Mouse (Mus musculus) kidney, postnatal 0 days (tissue): ENCODE measurements around the gene Polrmt. TPM values are rescaled to one million over a fixed set of nuclear protein-coding genes. Genes with fewer than 3 reads are reported as not detected.

Experiments
- ATAC-seq: fragments of 200-750 bp; cut with Nextera tagmentation; replicated peaks from 2 replicates; pipeline ENCODE4 v1.8.0; 2017; ENCODE audit warnings: low read depth, moderate number of reproducible peaks, moderate TSS enrichment, moderate library complexity; ENCODE audit not compliant: low FRiP score
- DNase-seq: peaks from one replicate; pipeline ENCODE4 v3.0.0-alpha.2; 2016; ENCODE audit warnings: low spot score
- H3K27ac ChIP-seq: fragments of 300-500 bp; sonication (generic); 2 replicates; pipeline ENCODE4 v1.5.1; 2014; ENCODE audit warnings: mild to moderate bottlenecking
- H3K27me3 ChIP-seq: fragments of 300-500 bp; sonication (generic); 2 replicates; pipeline ENCODE4 v1.6.1; 2014; ENCODE audit warnings: low read length, mixed read lengths; ENCODE audit not compliant: insufficient read depth
- H3K36me3 ChIP-seq: fragments of 300-500 bp; sonication (generic); 2 replicates; pipeline ENCODE4 v1.6.1; 2014; ENCODE audit warnings: low read length, mixed read lengths; ENCODE audit not compliant: insufficient read depth
- H3K4me1 ChIP-seq: fragments of 300-500 bp; sonication (generic); replicated peaks from 2 replicates; pipeline ENCODE4 v1.6.1; 2014; ENCODE audit warnings: antibody characterized with exemption, low read length, mixed read lengths; ENCODE audit not compliant: insufficient read depth
- H3K4me2 ChIP-seq: fragments of 300-500 bp; sonication (generic); 2 replicates; pipeline ENCODE4 v1.6.1; 2014; ENCODE audit warnings: mild to moderate bottlenecking, low read length, moderate library complexity, mixed read lengths
- H3K4me3 ChIP-seq: fragments of 300-500 bp; sonication (generic); replicated peaks from 2 replicates; pipeline ENCODE4 v1.5.1; 2014; ENCODE audit warnings: low read depth, low read length
- H3K9ac ChIP-seq: fragments of 300-500 bp; sonication (generic); 2 replicates; pipeline ENCODE4 v1.6.1; 2014; ENCODE audit warnings: low read depth, low read length
- H3K9me3 ChIP-seq: fragments of 300-500 bp; sonication (generic); replicated peaks from 2 replicates; pipeline ENCODE4 v1.6.1; 2016; ENCODE audit warnings: low read length, inconsistent platforms, mixed read lengths
- CTCF ChIP-seq: IDR thresholded peaks from 2 replicates; pipeline ENCODE4 v1.5.1; 2016; ENCODE audit warnings: antibody characterized with exemption, low read depth, mild to moderate bottlenecking, moderate library complexity
- WGBS: fragments of 180-500 bp; shearing (Covaris S2); extraction: QIAGEN DNeasy Blood & Tissue Kit; methylation state at CpG from one replicate; pipeline ENCODE4 v1.1.7; 2014; 5-methylcytosine and 5-hydroxymethylcytosine counted together
- polyA plus RNA-seq: library from polyadenylated mRNA; unstranded; fragments of >200 nt; fragmentation: Nextera tagmentation; extraction: Ambion mirVana; gene quantifications from 2 replicates; pipeline ENCODE4 v1.2.1, GENCODE M21; 2015

The Polrmt gene
- polyA plus RNA-seq, 1 experiment from 2014 or later: 38.5 TPM

GRCm38 (mm10) chr10:79686219-79686618 is 60.2 kb downstream of the Polrmt start:
- H3K36me3 ChIP-seq: peaks cover 47% of the 10 kb centered on the region
- 91% methylated on average over 2 of the region's 2 CpGs for WGBS
- H3K4me2 ChIP-seq: no peak overlapping the region
- ATAC-seq (no peak), DNase-seq (no peak)
- H3K27ac ChIP-seq: no peak overlapping the region
- H3K9me3 ChIP-seq: no peaks in the 10 kb centered on the region
- H3K9ac ChIP-seq: no peak overlapping the region
- no peak overlapping the region for H3K4me3 ChIP-seq
- TF ChIP-seq CTCF: no peak
- no peaks in the 10 kb centered on the region for H3K27me3 ChIP-seq
- H3K4me1 ChIP-seq: peaks cover 1% of the 10 kb centered on the region; the same call in 1 of the 2 replicates

Other genes starting within 250 kb of the Polrmt start
- gene Plpp2, start 212.8 kb downstream of the Polrmt start, polyA plus RNA-seq: 67.0 and 68.9 TPM in 2 replicates
- gene Mier2, start 191.4 kb downstream of the Polrmt start, polyA plus RNA-seq: 27.4 and 29.4 TPM in 2 replicates
- gene Theg, start 159.2 kb downstream of the Polrmt start, polyA plus RNA-seq: not detected in 2 replicates
- gene C2cd4c, start 132.6 kb downstream of the Polrmt start, polyA plus RNA-seq: 0.03 TPM in 1 of 2 replicates, not detected in the other
- gene Shc2, start 108.7 kb downstream of the Polrmt start, polyA plus RNA-seq: 5.4 TPM in 2 replicates
- not detected in 2 replicates for gene Odf3l2, start 100.8 kb downstream of the Polrmt start, polyA plus RNA-seq
- 1.5 TPM in 2 replicates for gene Madcam1, start 82.0 kb downstream of the Polrmt start, polyA plus RNA-seq
- 82.5 and 84.9 TPM in 2 replicates for gene Tpgs1, start 77.2 kb downstream of the Polrmt start, polyA plus RNA-seq
- gene Cdc34, start 64.4 kb downstream of the Polrmt start, polyA plus RNA-seq: 68.1 and 75.7 TPM in 2 replicates
- gene Gzmm, start 57.6 kb downstream of the Polrmt start, polyA plus RNA-seq: 0.34 and 0.50 TPM in 2 replicates
- 1,067 and 1,079 TPM in 2 replicates for gene Bsg, start 42.1 kb downstream of the Polrmt start, polyA plus RNA-seq
- 0.17 and 0.28 TPM in 2 replicates for gene Hcn2, start 29.9 kb downstream of the Polrmt start, polyA plus RNA-seq
- gene Fgf22, start 8.5 kb upstream of the Polrmt start, polyA plus RNA-seq: 0.11 and 0.36 TPM in 2 replicates
- 74.5 and 82.4 TPM in 2 replicates for gene Rnf126, start 20.4 kb upstream of the Polrmt start, polyA plus RNA-seq
- gene Fstl3, start 30.7 kb upstream of the Polrmt start, polyA plus RNA-seq: 32.9 and 38.7 TPM in 2 replicates
- 0.04 and 0.06 TPM in 2 replicates for gene Prss57, start 44.4 kb upstream of the Polrmt start, polyA plus RNA-seq
- 132 and 152 TPM in 2 replicates for gene Palm, start 47.0 kb upstream of the Polrmt start, polyA plus RNA-seq
- 24.5 and 24.8 TPM in 2 replicates for gene Misp, start 74.4 kb upstream of the Polrmt start, polyA plus RNA-seq
- 220 and 238 TPM in 2 replicates for gene Ptbp1, start 107.8 kb upstream of the Polrmt start, polyA plus RNA-seq
- gene Prtn3, start 127.9 kb upstream of the Polrmt start, polyA plus RNA-seq: 6.5 and 7.9 TPM in 2 replicates
- gene Plppr3, start 128.1 kb upstream of the Polrmt start, polyA plus RNA-seq: 37.0 and 41.5 TPM in 2 replicates
- 0.14 TPM in 1 of 2 replicates, not detected in the other for gene Elane, start 139.7 kb upstream of the Polrmt start, polyA plus RNA-seq
- gene Cfd, start 144.3 kb upstream of the Polrmt start, polyA plus RNA-seq: 0.13 TPM in 1 of 2 replicates, not detected in the other
- 44.9 and 49.0 TPM in 2 replicates for gene Med16, start 162.3 kb upstream of the Polrmt start, polyA plus RNA-seq
- 4.8 and 21.6 TPM in 2 replicates for gene Gm26602, start 164.3 kb upstream of the Polrmt start, polyA plus RNA-seq
- 1.6 and 1.8 TPM in 2 replicates for gene Kiss1r, start 170.4 kb upstream of the Polrmt start, polyA plus RNA-seq
- 120 and 137 TPM in 2 replicates for gene R3hdm4, start 174.6 kb upstream of the Polrmt start, polyA plus RNA-seq
- gene Arid3a, start 180.5 kb upstream of the Polrmt start, polyA plus RNA-seq: 4.1 and 4.5 TPM in 2 replicates
- gene Wdr18, start 213.6 kb upstream of the Polrmt start, polyA plus RNA-seq: 78.9 and 81.9 TPM in 2 replicates
- 0.17 and 0.20 TPM in 2 replicates for gene Grin3b, start 224.1 kb upstream of the Polrmt start, polyA plus RNA-seq
- gene Tmem259, start 237.7 kb upstream of the Polrmt start, polyA plus RNA-seq: 23.7 and 26.6 TPM in 2 replicates
- gene Cnn2, start 242.0 kb upstream of the Polrmt start, polyA plus RNA-seq: 221 and 261 TPM in 2 replicates
- 2.4 and 2.6 TPM in 2 replicates for gene Abca7, start 249.9 kb upstream of the Polrmt start, polyA plus RNA-seq